Mouse (Mus musculus): ENCODE data around the gene Amigo2. TPM values are rescaled to one million over a fixed set of nuclear protein-coding genes. Genes with fewer than 3 reads are reported as not detected.

Gene Amigo2
- polyA plus RNA-seq, 1 experiment from 2014 or later, result 4.4 TPM

- Histone ChIP-seq H3K4me3 (no peak overlapping the region), H3K4me1 (no peaks in the 10 kb centered on the region), H3K27ac (replicated peaks) (no peak overlapping the region), H3K36me3 (no peaks in the 10 kb centered on the region), H3K27me3 (ENCODE audit: low read depth, poor library complexity, severe bottlenecking) (no peaks in the 10 kb centered on the region), H3K9me3 (replicated peaks) (no peaks in the 10 kb centered on the region)
- WGBS, result 93% methylated on average over 8 of the region's 8 CpGs
- DNase-seq (ENCODE audit: low spot score), result no peak
Observed at GRCm38 (mm10) chr15:97259300-97259699, 12.2 kb upstream of the Amigo2 start.

- 92% methylated on average over 17 of the region's 17 CpGs for WGBS
- no peak for DNase-seq (ENCODE audit: low spot score)
Observed at GRCm38 (mm10) chr15:97258483-97259230, 11.6 kb upstream of the Amigo2 start.

GRCm38 (mm10) chr15:97257206-97257775 lies 10.2 kb upstream of the Amigo2 start:
- H3K36me3 ChIP-seq, result no peaks in the 10 kb centered on the region
- no peak for DNase-seq (ENCODE audit: low spot score)
- H3K27ac ChIP-seq (replicated peaks), result no peak overlapping the region
- no peaks in the 10 kb centered on the region for H3K27me3 ChIP-seq (ENCODE audit: low read depth, poor library complexity, severe bottlenecking)
- 85% methylated on average over 8 of the region's 8 CpGs for WGBS
- no peaks in the 10 kb centered on the region for H3K9me3 ChIP-seq (replicated peaks)
- H3K4me3 ChIP-seq, result no peak overlapping the region
- no peaks in the 10 kb centered on the region for H3K4me1 ChIP-seq

More at GRCm38 (mm10) chr15:97258483-97259230, 11.6 kb upstream of the Amigo2 start:
- Histone ChIP-seq H3K27ac (replicated peaks) (no peak overlapping the region), H3K4me3 (no peak overlapping the region), H3K36me3 (no peaks in the 10 kb centered on the region), H3K27me3 (ENCODE audit: low read depth, poor library complexity, severe bottlenecking) (no peaks in the 10 kb centered on the region), H3K4me1 (no peaks in the 10 kb centered on the region), H3K9me3 (replicated peaks) (no peaks in the 10 kb centered on the region)

GRCm38 (mm10) chr15:97256411-97256810 lies 9.3 kb upstream of the Amigo2 start:
- no peak overlapping the region for H3K4me3 ChIP-seq
- 93% methylated on average over 11 of the region's 11 CpGs for WGBS

GRCm38 (mm10) chr15:97255800-97256199 lies 8.7 kb upstream of the Amigo2 start:
- Histone ChIP-seq H3K4me3 (no peak overlapping the region), H3K9me3 (replicated peaks) (no peaks in the 10 kb centered on the region), H3K4me1 (no peaks in the 10 kb centered on the region), H3K36me3 (no peaks in the 10 kb centered on the region), H3K27ac (replicated peaks) (no peak overlapping the region), H3K27me3 (ENCODE audit: low read depth, poor library complexity, severe bottlenecking) (no peaks in the 10 kb centered on the region)
- no peak for DNase-seq (ENCODE audit: low spot score)
- WGBS, result 87% methylated on average over 3 of the region's 3 CpGs

More at GRCm38 (mm10) chr15:97256411-97256810, 9.3 kb upstream of the Amigo2 start:
- H3K36me3 ChIP-seq, result no peaks in the 10 kb centered on the region
- no peaks in the 10 kb centered on the region for H3K27me3 ChIP-seq (ENCODE audit: low read depth, poor library complexity, severe bottlenecking)
- DNase-seq (ENCODE audit: low spot score), result no peak
- no peaks in the 10 kb centered on the region for H3K9me3 ChIP-seq (replicated peaks)
- H3K4me1 ChIP-seq, result no peaks in the 10 kb centered on the region
- no peak overlapping the region for H3K27ac ChIP-seq (replicated peaks)

GRCm38 (mm10) chr15:97254375-97254774 lies 7.3 kb upstream of the Amigo2 start:
- Histone ChIP-seq H3K4me3 (no peak overlapping the region), H3K27ac (replicated peaks) (no peak overlapping the region), H3K27me3 (ENCODE audit: low read depth, poor library complexity, severe bottlenecking) (no peaks in the 10 kb centered on the region), H3K9me3 (replicated peaks) (no peaks in the 10 kb centered on the region), H3K4me1 (no peaks in the 10 kb centered on the region), H3K36me3 (no peaks in the 10 kb centered on the region)
- no peak for DNase-seq (ENCODE audit: low spot score)
- WGBS, result 90% methylated on average over 4 of the region's 4 CpGs

GRCm38 (mm10) chr15:97252493-97253034 lies 5.5 kb upstream of the Amigo2 start:
- no peak for DNase-seq (ENCODE audit: low spot score)
- WGBS, result 86% methylated on average over 8 of the region's 8 CpGs

GRCm38 (mm10) chr15:97249322-97249721 lies 2.2 kb upstream of the Amigo2 start:
- Histone ChIP-seq H3K27ac (replicated peaks) (no peak overlapping the region), H3K36me3 (no peaks in the 10 kb centered on the region), H3K9me3 (replicated peaks) (no peaks in the 10 kb centered on the region), H3K27me3 (ENCODE audit: low read depth, poor library complexity, severe bottlenecking) (peaks cover 22% of the 10 kb centered on the region), H3K4me3 (no peak overlapping the region), H3K4me1 (peaks cover 24% of the 10 kb centered on the region)
- WGBS, result 94% methylated on average over 10 of the region's 10 CpGs
- no peak for DNase-seq (ENCODE audit: low spot score)

More at GRCm38 (mm10) chr15:97252493-97253034, 5.5 kb upstream of the Amigo2 start:
- Histone ChIP-seq H3K27ac (replicated peaks) (no peak overlapping the region), H3K27me3 (ENCODE audit: low read depth, poor library complexity, severe bottlenecking) (no peaks in the 10 kb centered on the region), H3K4me1 (peaks cover 10% of the 10 kb centered on the region), H3K36me3 (no peaks in the 10 kb centered on the region), H3K9me3 (replicated peaks) (no peaks in the 10 kb centered on the region), H3K4me3 (no peak overlapping the region)

- peak overlapping the region; percentile 82 for H3K4me3 ChIP-seq
- no peak for DNase-seq (ENCODE audit: low spot score)
- WGBS, result 54% methylated on average over 8 of the region's 8 CpGs
- peaks cover 22% of the 10 kb centered on the region for H3K27me3 ChIP-seq (ENCODE audit: low read depth, poor library complexity, severe bottlenecking)
- no peaks in the 10 kb centered on the region for H3K36me3 ChIP-seq
- H3K9me3 ChIP-seq (replicated peaks), result no peaks in the 10 kb centered on the region
- H3K4me1 ChIP-seq, result peaks cover 24% of the 10 kb centered on the region
- peak overlapping the region; percentile 93; the same call in 1 of the 2 replicates for H3K27ac ChIP-seq (replicated peaks)
Observed at GRCm38 (mm10) chr15:97248296-97248695, 1.2 kb upstream of the Amigo2 start.

- 2% methylated on average over 14 of the region's 14 CpGs for WGBS
- Histone ChIP-seq H3K4me1 (peaks cover 24% of the 10 kb centered on the region), H3K27me3 (ENCODE audit: low read depth, poor library complexity, severe bottlenecking) (peaks cover 22% of the 10 kb centered on the region), H3K27ac (replicated peaks) (peak overlapping the region; percentile 93), H3K36me3 (no peaks in the 10 kb centered on the region), H3K4me3 (peak overlapping the region; percentile 82), H3K9me3 (replicated peaks) (no peaks in the 10 kb centered on the region)
- DNase-seq (ENCODE audit: low spot score), result no peak
Observed at GRCm38 (mm10) chr15:97247791-97248161, 689 bp upstream of the Amigo2 start.

- DNase-seq (ENCODE audit: low spot score), result peak; percentile 19
- no peak overlapping the region for H3K27ac ChIP-seq (replicated peaks)
- WGBS, result 32% methylated on average over 14 of the region's 14 CpGs
Observed at GRCm38 (mm10) chr15:97246256-97246655, 831 bp downstream of the Amigo2 start.

GRCm38 (mm10) chr15:97245392-97245791 lies 1.7 kb downstream of the Amigo2 start:
- DNase-seq (ENCODE audit: low spot score), result no peak
- WGBS, result 89% methylated on average over 18 of the region's 18 CpGs
- peaks cover 24% of the 10 kb centered on the region for H3K4me1 ChIP-seq
- H3K27me3 ChIP-seq (ENCODE audit: low read depth, poor library complexity, severe bottlenecking), result peaks cover 22% of the 10 kb centered on the region
- H3K9me3 ChIP-seq (replicated peaks), result no peaks in the 10 kb centered on the region
- no peak overlapping the region for H3K27ac ChIP-seq (replicated peaks)
- H3K36me3 ChIP-seq, result no peaks in the 10 kb centered on the region
- H3K4me3 ChIP-seq, result no peak overlapping the region

More at GRCm38 (mm10) chr15:97246256-97246655, 831 bp downstream of the Amigo2 start:
- H3K4me1 ChIP-seq, result peaks cover 24% of the 10 kb centered on the region
- peaks cover 22% of the 10 kb centered on the region for H3K27me3 ChIP-seq (ENCODE audit: low read depth, poor library complexity, severe bottlenecking)
- peak overlapping the region; percentile 82 for H3K4me3 ChIP-seq
- H3K36me3 ChIP-seq, result no peaks in the 10 kb centered on the region
- H3K9me3 ChIP-seq (replicated peaks), result no peaks in the 10 kb centered on the region

- H3K27ac ChIP-seq (replicated peaks), result no peak overlapping the region
- no peaks in the 10 kb centered on the region for H3K27me3 ChIP-seq (ENCODE audit: low read depth, poor library complexity, severe bottlenecking)
- H3K4me1 ChIP-seq, result no peaks in the 10 kb centered on the region
- H3K36me3 ChIP-seq, result no peaks in the 10 kb centered on the region
- no peak overlapping the region for H3K4me3 ChIP-seq
- peak; percentile 21 for DNase-seq (ENCODE audit: low spot score)
- peaks cover 4% of the 10 kb centered on the region; the same call in 1 of the 2 replicates for H3K9me3 ChIP-seq (replicated peaks)
- WGBS, result 55% methylated on average over 9 of the region's 9 CpGs
Observed at GRCm38 (mm10) chr15:97236943-97237342, 10.1 kb downstream of the Amigo2 start.
